Mouse (Mus musculus) frontal cortex, postnatal 14 days (tissue): Measurements from ENCODE around the gene Nrn1.

Experiments used
- DNase-seq, 2 experiments: peaks; one replicate each; pipeline ENCODE4 v3.0.0; 2022; ENCODE audit warnings: low spot score in 2 of 2

Gene Nrn1

GRCm38 (mm10) chr13:36724533-36725470, 10.1 kb downstream of the Nrn1 start:
- peak; percentile 37 to 55 for DNase-seq

- DNase-seq = peak in 1 of 2 experiments; percentile 7
Observed at GRCm38 (mm10) chr13:36723726-36724300, 11.1 kb downstream of the Nrn1 start.

- DNase-seq = no peak
Observed at GRCm38 (mm10) chr13:36722309-36722708, 12.6 kb downstream of the Nrn1 start.

GRCm38 (mm10) chr13:36720297-36721017, 14.5 kb downstream of the Nrn1 start:
- no peak for DNase-seq

GRCm38 (mm10) chr13:36717376-36717775, 17.6 kb downstream of the Nrn1 start:
- DNase-seq = no peak

- DNase-seq = no peak
Observed at GRCm38 (mm10) chr13:36716708-36717107, 18.2 kb downstream of the Nrn1 start.

- no peak for DNase-seq
Observed at GRCm38 (mm10) chr13:36714101-36714500, 20.8 kb downstream of the Nrn1 start.

GRCm38 (mm10) chr13:36707088-36707690, 27.7 kb downstream of the Nrn1 start:
- DNase-seq = no peak

- peak; percentile 11 to 20 for DNase-seq
Observed at GRCm38 (mm10) chr13:36696351-36696771, 38.6 kb downstream of the Nrn1 start.

- DNase-seq = peak; percentile 6 to 8
Observed at GRCm38 (mm10) chr13:36695516-36696201, 39.3 kb downstream of the Nrn1 start.

- DNase-seq = no peak
Observed at GRCm38 (mm10) chr13:36683581-36683980, 51.4 kb downstream of the Nrn1 start.

- no peak for DNase-seq
Observed at GRCm38 (mm10) chr13:36680690-36681355, 54.1 kb downstream of the Nrn1 start.

GRCm38 (mm10) chr13:36679345-36679744, 55.6 kb downstream of the Nrn1 start:
- DNase-seq = no peak
